Mouse (Mus musculus) heart, embryonic 12.5 days (tissue): ENCODE data around the gene Rpl23a. TPM values are rescaled to one million over a fixed set of nuclear protein-coding genes. Genes with fewer than 3 reads are reported as not detected.

Experiments used
- ATAC-seq: fragments of 200-750 bp; cut with Nextera tagmentation; 2 replicates; pipeline ENCODE4 v1.8.0; 2017; ENCODE audit warnings: moderate TSS enrichment, moderate library complexity; ENCODE audit not compliant: insufficient number of reproducible peaks, low FRiP score
- H3K27ac ChIP-seq: fragments of 300-500 bp; sonication (generic); 2 replicates; pipeline ENCODE4 v1.5.1; 2016; ENCODE audit warnings: mild to moderate bottlenecking, moderate library complexity; ENCODE audit not compliant: poor library complexity, severe bottlenecking
- H3K27me3 ChIP-seq: fragments of 300-500 bp; sonication (generic); replicated peaks from 2 replicates; pipeline ENCODE4 v1.6.1; 2016; ENCODE audit warnings: mild to moderate bottlenecking, moderate library complexity
- H3K36me3 ChIP-seq: fragments of 300-500 bp; sonication (generic); 2 replicates; pipeline ENCODE4 v1.6.1; 2016; ENCODE audit warnings: mild to moderate bottlenecking, moderate library complexity
- H3K4me1 ChIP-seq: fragments of 300-500 bp; sonication (generic); replicated peaks from 2 replicates; pipeline ENCODE4 v1.6.1; 2016; ENCODE audit warnings: mild to moderate bottlenecking
- H3K4me2 ChIP-seq: fragments of 300-500 bp; sonication (generic); 2 replicates; pipeline ENCODE4 v1.6.1; 2016; ENCODE audit warnings: mild to moderate bottlenecking, moderate library complexity
- H3K4me3 ChIP-seq: fragments of 300-500 bp; sonication (generic); 2 replicates; pipeline ENCODE4 v1.5.1; 2016; ENCODE audit warnings: mild to moderate bottlenecking
- H3K9ac ChIP-seq: fragments of 300-500 bp; sonication (generic); 2 replicates; pipeline ENCODE4 v1.6.1; 2016; ENCODE audit warnings: mild to moderate bottlenecking, moderate library complexity
- H3K9me3 ChIP-seq: fragments of 300-500 bp; sonication (generic); replicated peaks from 2 replicates; pipeline ENCODE4 v1.6.1; 2016; ENCODE audit warnings: mild to moderate bottlenecking, moderate library complexity
- WGBS: fragments of 180-500 bp; shearing (Covaris S2); methylation state at CpG from one replicate; pipeline ENCODE4 v1.1.7; 2016; 5-methylcytosine and 5-hydroxymethylcytosine counted together
- polyA plus RNA-seq: library from polyadenylated mRNA; unstranded; fragments of >200 nt; fragmentation: Nextera tagmentation; extraction: Ambion mirVana; gene quantifications from 2 replicates; pipeline ENCODE4 v1.2.1, GENCODE M21; 2016

The Rpl23a gene
- 847 and 859 TPM in 2 replicates for polyA plus RNA-seq

- Histone ChIP-seq H3K27me3 (no peaks in the 10 kb centered on the region), H3K9me3 (no peaks in the 10 kb centered on the region), H3K4me3 (peak within 1 kb of the TSS; percentile 95), H3K27ac (peak within 1 kb of the TSS; percentile 91), H3K36me3 (peaks cover 30% of the 10 kb centered on the region), H3K9ac (peak within 1 kb of the TSS; percentile 97), H3K4me1 (peaks cover 30% of the 10 kb centered on the region), H3K4me2 (peak within 1 kb of the TSS; percentile 67)
- ATAC-seq: peak; percentile 87
- under 1% methylated on average over 38 of the region's 38 CpGs for WGBS
These were observed at the start of gene Rpl23a for GRCm38 (mm10) chr11:78182961-78183844. Rpl23a (minus strand) TSS chr11:78183584.

GRCm38 (mm10) chr11:78231518-78231917 lies 48.1 kb upstream of the Rpl23a start:
- Histone ChIP-seq H3K27me3 (no peaks in the 10 kb centered on the region), H3K27ac (no peak overlapping the region), H3K36me3 (peaks cover 82% of the 10 kb centered on the region), H3K9ac (no peak overlapping the region), H3K4me3 (no peak overlapping the region), H3K9me3 (no peaks in the 10 kb centered on the region), H3K4me1 (no peaks in the 10 kb centered on the region), H3K4me2 (no peak overlapping the region)
- WGBS: 89% methylated on average over 6 of the region's 6 CpGs
- ATAC-seq: no peak

GRCm38 (mm10) chr11:78223586-78223985 lies 40.2 kb upstream of the Rpl23a start:
- Histone ChIP-seq H3K9ac (no peak overlapping the region), H3K9me3 (no peaks in the 10 kb centered on the region), H3K4me3 (no peak overlapping the region), H3K27ac (no peak overlapping the region), H3K4me2 (no peak overlapping the region), H3K4me1 (no peaks in the 10 kb centered on the region), H3K27me3 (no peaks in the 10 kb centered on the region), H3K36me3 (peaks cover 96% of the 10 kb centered on the region)
- no peak for ATAC-seq
- WGBS: 88% methylated on average over 4 of the region's 4 CpGs

GRCm38 (mm10) chr11:78215709-78216317 lies 32.4 kb upstream of the Rpl23a start:
- no peak for ATAC-seq

GRCm38 (mm10) chr11:78213086-78213817 lies 29.9 kb upstream of the Rpl23a start:
- no peak overlapping the region for H3K9ac ChIP-seq
- H3K27ac ChIP-seq: no peak overlapping the region
- no peak overlapping the region for H3K4me2 ChIP-seq
- H3K9me3 ChIP-seq: no peaks in the 10 kb centered on the region
- no peak overlapping the region for H3K4me3 ChIP-seq
- no peaks in the 10 kb centered on the region for H3K4me1 ChIP-seq
- WGBS: 95% methylated on average over 14 of the region's 14 CpGs
- H3K27me3 ChIP-seq: no peaks in the 10 kb centered on the region
- peaks cover 98% of the 10 kb centered on the region for H3K36me3 ChIP-seq
- ATAC-seq: no peak

More at GRCm38 (mm10) chr11:78215709-78216317, 32.4 kb upstream of the Rpl23a start:
- no peaks in the 10 kb centered on the region for H3K9me3 ChIP-seq
- no peak overlapping the region for H3K4me2 ChIP-seq
- H3K4me1 ChIP-seq: no peaks in the 10 kb centered on the region
- no peak overlapping the region for H3K4me3 ChIP-seq
- H3K36me3 ChIP-seq: peaks cover 96% of the 10 kb centered on the region
- no peak overlapping the region for H3K27ac ChIP-seq
- no peaks in the 10 kb centered on the region for H3K27me3 ChIP-seq
- H3K9ac ChIP-seq: no peak overlapping the region
- 86% methylated on average over 11 of the region's 11 CpGs for WGBS

GRCm38 (mm10) chr11:78211513-78211912 lies 28.1 kb upstream of the Rpl23a start:
- peaks cover 99% of the 10 kb centered on the region for H3K36me3 ChIP-seq
- H3K4me2 ChIP-seq: no peak overlapping the region
- H3K27ac ChIP-seq: no peak overlapping the region
- H3K9me3 ChIP-seq: no peaks in the 10 kb centered on the region
- 89% methylated on average over 5 of the region's 5 CpGs for WGBS
- H3K27me3 ChIP-seq: no peaks in the 10 kb centered on the region
- H3K4me3 ChIP-seq: no peak overlapping the region
- ATAC-seq: no peak
- no peak overlapping the region for H3K9ac ChIP-seq
- H3K4me1 ChIP-seq: no peaks in the 10 kb centered on the region

- WGBS: 70% methylated on average over 7 of the region's 7 CpGs
- Histone ChIP-seq H3K27me3 (no peaks in the 10 kb centered on the region), H3K36me3 (peaks cover 99% of the 10 kb centered on the region), H3K9ac (no peak overlapping the region), H3K9me3 (no peaks in the 10 kb centered on the region), H3K4me3 (no peak overlapping the region), H3K4me1 (no peaks in the 10 kb centered on the region), H3K4me2 (no peak overlapping the region), H3K27ac (no peak overlapping the region)
- ATAC-seq: no peak
These were observed 27.2 kb upstream of the Rpl23a start for GRCm38 (mm10) chr11:78210615-78211014.

GRCm38 (mm10) chr11:78209886-78210285 lies 26.5 kb upstream of the Rpl23a start:
- Histone ChIP-seq H3K27ac (no peak overlapping the region), H3K4me2 (no peak overlapping the region), H3K4me3 (no peak overlapping the region), H3K9ac (no peak overlapping the region), H3K36me3 (peaks cover 99% of the 10 kb centered on the region), H3K27me3 (no peaks in the 10 kb centered on the region), H3K4me1 (no peaks in the 10 kb centered on the region), H3K9me3 (no peaks in the 10 kb centered on the region)
- no peak for ATAC-seq
- WGBS: 93% methylated on average over 6 of the region's 6 CpGs

- ATAC-seq: no peak
- peaks cover 92% of the 10 kb centered on the region for H3K36me3 ChIP-seq
- 91% methylated on average over 7 of the region's 7 CpGs for WGBS
- no peak overlapping the region for H3K27ac ChIP-seq
- H3K27me3 ChIP-seq: no peaks in the 10 kb centered on the region
- no peak overlapping the region for H3K4me2 ChIP-seq
- H3K9ac ChIP-seq: no peak overlapping the region
- H3K4me1 ChIP-seq: no peaks in the 10 kb centered on the region
- H3K9me3 ChIP-seq: no peaks in the 10 kb centered on the region
- H3K4me3 ChIP-seq: no peak overlapping the region
These were observed 23.8 kb upstream of the Rpl23a start for GRCm38 (mm10) chr11:78207190-78207589.

GRCm38 (mm10) chr11:78205361-78206206 lies 22.2 kb upstream of the Rpl23a start:
- Histone ChIP-seq H3K9me3 (no peaks in the 10 kb centered on the region), H3K4me3 (no peak overlapping the region), H3K27ac (no peak overlapping the region), H3K36me3 (peaks cover 76% of the 10 kb centered on the region), H3K4me2 (no peak overlapping the region), H3K9ac (no peak overlapping the region), H3K4me1 (no peaks in the 10 kb centered on the region), H3K27me3 (no peaks in the 10 kb centered on the region)
- WGBS: 87% methylated on average over 13 of the region's 13 CpGs
- ATAC-seq: no peak
